Mouse (Mus musculus) neutrophil, adult 5-6 weeks (primary cell): Measurements from ENCODE around the gene Sema6c. TPM values are rescaled to one million over a fixed set of nuclear protein-coding genes. Genes with fewer than 3 reads are reported as not detected.
"Not testable (repeated sequence)": the region's sequence is repeated elsewhere in the genome, so short reads cannot be mapped to it uniquely, and the experiment has no call there.

Experiments
- ATAC-seq: fragments of 151-379, 151-347 bp; 2 replicates; pipeline ENCODE4 v1.8.0; 2017; ENCODE audit warnings: mild to moderate bottlenecking, moderate TSS enrichment; ENCODE audit not compliant: insufficient number of reproducible peaks, poor library complexity, low FRiP score, severe bottlenecking; ENCODE audit errors: extremely low read depth
- total RNA-seq: library from RNA; stranded (forward); fragments of 200-1000 nt; gene quantifications from 2 replicates; pipeline ENCODE4 v1.2.3, GENCODE M21; 2017

Gene Sema6c
- total RNA-seq, 1 experiment from 2014 or later, result not detected

- ATAC-seq, result no peak
Measured at GRCm38 (mm10) chr3:95176500-95176899, 16.2 kb downstream of the Sema6c start.

- ATAC-seq, result no peak
Measured at GRCm38 (mm10) chr3:95177583-95177982, 17.3 kb downstream of the Sema6c start.

GRCm38 (mm10) chr3:95178948-95179347 lies 18.7 kb downstream of the Sema6c start:
- no peak for ATAC-seq

- no peak for ATAC-seq
Measured at GRCm38 (mm10) chr3:95179890-95180289, 19.6 kb downstream of the Sema6c start.

- ATAC-seq, result no peak
Measured at GRCm38 (mm10) chr3:95181841-95182240, 21.6 kb downstream of the Sema6c start.

GRCm38 (mm10) chr3:95184796-95185577 lies 24.7 kb downstream of the Sema6c start:
- no peak for ATAC-seq

- ATAC-seq, result no peak
Measured at GRCm38 (mm10) chr3:95186100-95186499, 25.8 kb downstream of the Sema6c start.

GRCm38 (mm10) chr3:95186888-95187287 lies 26.6 kb downstream of the Sema6c start:
- no peak for ATAC-seq

GRCm38 (mm10) chr3:95194721-95195135 lies 34.5 kb downstream of the Sema6c start:
- no peak for ATAC-seq

GRCm38 (mm10) chr3:95195772-95196171 lies 35.5 kb downstream of the Sema6c start:
- no peak for ATAC-seq

- no peak for ATAC-seq
Measured at GRCm38 (mm10) chr3:95199101-95199500, 38.8 kb downstream of the Sema6c start.

- no peak for ATAC-seq
Measured at GRCm38 (mm10) chr3:95200132-95200531, 39.9 kb downstream of the Sema6c start.

- no peak for ATAC-seq
Measured at GRCm38 (mm10) chr3:95200562-95200961, 40.3 kb downstream of the Sema6c start.

GRCm38 (mm10) chr3:95203880-95204279 lies 43.6 kb downstream of the Sema6c start:
- no peak for ATAC-seq

GRCm38 (mm10) chr3:95208286-95208685 lies 48.0 kb downstream of the Sema6c start:
- no peak for ATAC-seq

GRCm38 (mm10) chr3:95210585-95210984 lies 50.3 kb downstream of the Sema6c start:
- ATAC-seq, result no peak

GRCm38 (mm10) chr3:95212889-95213608 lies 52.8 kb downstream of the Sema6c start:
- not testable (repeated sequence) for ATAC-seq

GRCm38 (mm10) chr3:95213609-95213975 lies 53.3 kb downstream of the Sema6c start:
- no peak for ATAC-seq

- no peak for ATAC-seq
Measured at GRCm38 (mm10) chr3:95216655-95217254, 56.5 kb downstream of the Sema6c start.
